Mouse (Mus musculus): ENCODE results near the gene Spop. TPM values are rescaled to one million over a fixed set of nuclear protein-coding genes. Genes with fewer than 3 reads are reported as not detected.
"Not testable (repeated sequence)": the region's sequence is repeated elsewhere in the genome, so short reads cannot be mapped to it uniquely, and the experiment has no call there.

Gene Spop
- polyA plus RNA-seq, 1 experiment from 2014 or later = 169 TPM

GRCm38 (mm10) chr11:95480662-95481061, 66.8 kb downstream of the Spop start:
- Histone ChIP-seq H3K27ac (no peak overlapping the region), H3K4me1 (no peaks in the 10 kb centered on the region), H3K4me3 (no peak overlapping the region), H3K9me3 (no peaks in the 10 kb centered on the region), H3K27me3 (no peaks in the 10 kb centered on the region), H3K36me3 (peaks cover 43% of the 10 kb centered on the region), H3K4me2 (replicated peaks) (no peak overlapping the region), H3K9ac (no peak overlapping the region)
- 91% methylated on average over 4 of the region's 4 CpGs for WGBS
- no peak for ATAC-seq (ENCODE audit: insufficient number of reproducible peaks, insufficient read depth, low FRiP score, low TSS enrichment)

- no peak for ATAC-seq (ENCODE audit: insufficient number of reproducible peaks, insufficient read depth, low FRiP score, low TSS enrichment)
- Histone ChIP-seq H3K9me3 (no peaks in the 10 kb centered on the region), H3K4me3 (no peak overlapping the region), H3K9ac (no peak overlapping the region), H3K4me2 (replicated peaks) (no peak overlapping the region), H3K27me3 (no peaks in the 10 kb centered on the region), H3K27ac (no peak overlapping the region), H3K36me3 (peaks cover 63% of the 10 kb centered on the region), H3K4me1 (no peaks in the 10 kb centered on the region)
- WGBS = 97% methylated on average over 18 of the region's 18 CpGs
Observed at GRCm38 (mm10) chr11:95485634-95486033, 71.8 kb downstream of the Spop start.

GRCm38 (mm10) chr11:95487237-95487636, 73.4 kb downstream of the Spop start:
- Histone ChIP-seq H3K9ac (no peak overlapping the region), H3K9me3 (no peaks in the 10 kb centered on the region), H3K4me1 (no peaks in the 10 kb centered on the region), H3K4me3 (no peak overlapping the region), H3K27ac (no peak overlapping the region), H3K27me3 (no peaks in the 10 kb centered on the region), H3K4me2 (replicated peaks) (no peak overlapping the region), H3K36me3 (peaks cover 74% of the 10 kb centered on the region)
- 95% methylated on average over 2 of the region's 2 CpGs for WGBS
- no peak for ATAC-seq (ENCODE audit: insufficient number of reproducible peaks, insufficient read depth, low FRiP score, low TSS enrichment)

- no peaks in the 10 kb centered on the region for H3K9me3 ChIP-seq
- H3K4me1 ChIP-seq = no peaks in the 10 kb centered on the region
- no peak overlapping the region for H3K27ac ChIP-seq
- no peak overlapping the region for H3K4me2 ChIP-seq (replicated peaks)
- H3K27me3 ChIP-seq = no peaks in the 10 kb centered on the region
- no peak overlapping the region for H3K9ac ChIP-seq
- H3K4me3 ChIP-seq = no peak overlapping the region
- peaks cover 63% of the 10 kb centered on the region for H3K36me3 ChIP-seq
- ATAC-seq (ENCODE audit: insufficient number of reproducible peaks, insufficient read depth, low FRiP score, low TSS enrichment) = no peak
- 64% methylated on average over 14 of the region's 14 CpGs for WGBS
Observed at GRCm38 (mm10) chr11:95490104-95490503, 76.2 kb downstream of the Spop start.

- Histone ChIP-seq H3K4me3 (no peak overlapping the region), H3K4me1 (no peaks in the 10 kb centered on the region), H3K36me3 (peaks cover 50% of the 10 kb centered on the region), H3K27ac (no peak overlapping the region), H3K9me3 (no peaks in the 10 kb centered on the region), H3K27me3 (no peaks in the 10 kb centered on the region), H3K4me2 (replicated peaks) (no peak overlapping the region), H3K9ac (no peak overlapping the region)
- 65% methylated on average over 4 of the region's 4 CpGs for whole genome bisulfite sequencing
- no peak for ATAC-seq (ENCODE audit: insufficient number of reproducible peaks, insufficient read depth, low FRiP score, low TSS enrichment)
Observed at GRCm38 (mm10) chr11:95492256-95492655, 78.4 kb downstream of the Spop start.

GRCm38 (mm10) chr11:95493010-95493409, 79.1 kb downstream of the Spop start:
- no peak for ATAC-seq (ENCODE audit: insufficient number of reproducible peaks, insufficient read depth, low FRiP score, low TSS enrichment)
- no peaks in the 10 kb centered on the region for H3K4me1 ChIP-seq
- H3K27me3 ChIP-seq = no peaks in the 10 kb centered on the region
- WGBS = 88% methylated on average over 4 of the region's 4 CpGs
- no peak overlapping the region for H3K9ac ChIP-seq
- no peak overlapping the region for H3K27ac ChIP-seq
- H3K36me3 ChIP-seq = peaks cover 47% of the 10 kb centered on the region
- H3K4me3 ChIP-seq = no peak overlapping the region
- H3K9me3 ChIP-seq = no peaks in the 10 kb centered on the region
- H3K4me2 ChIP-seq (replicated peaks) = no peak overlapping the region

GRCm38 (mm10) chr11:95493950-95494349, 80.1 kb downstream of the Spop start:
- no peaks in the 10 kb centered on the region for H3K27me3 ChIP-seq
- no peak overlapping the region for H3K4me3 ChIP-seq
- no peak for ATAC-seq (ENCODE audit: insufficient number of reproducible peaks, insufficient read depth, low FRiP score, low TSS enrichment)
- no peak overlapping the region for H3K9ac ChIP-seq
- peaks cover 41% of the 10 kb centered on the region for H3K36me3 ChIP-seq
- no peak overlapping the region for H3K4me2 ChIP-seq (replicated peaks)
- no peak overlapping the region; the same call in 1 of the 2 replicates for H3K27ac ChIP-seq
- no peaks in the 10 kb centered on the region for H3K9me3 ChIP-seq
- WGBS = 82% methylated on average over 9 of the region's 9 CpGs
- no peaks in the 10 kb centered on the region for H3K4me1 ChIP-seq

- peaks cover 41% of the 10 kb centered on the region for H3K36me3 ChIP-seq
- WGBS = 65% methylated on average over 3 of the region's 3 CpGs
Observed at GRCm38 (mm10) chr11:95494374-95494773, 80.5 kb downstream of the Spop start.

GRCm38 (mm10) chr11:95495883-95496282, 82.0 kb downstream of the Spop start:
- Histone ChIP-seq H3K4me2 (replicated peaks) (no peak overlapping the region), H3K4me1 (no peaks in the 10 kb centered on the region), H3K36me3 (peaks cover 32% of the 10 kb centered on the region), H3K27ac (no peak overlapping the region), H3K9ac (no peak overlapping the region), H3K4me3 (no peak overlapping the region), H3K9me3 (no peaks in the 10 kb centered on the region), H3K27me3 (no peaks in the 10 kb centered on the region)
- ATAC-seq (ENCODE audit: insufficient number of reproducible peaks, insufficient read depth, low FRiP score, low TSS enrichment) = no peak
- 84% methylated on average over 9 of the region's 9 CpGs for WGBS

More at GRCm38 (mm10) chr11:95494374-95494773, 80.5 kb downstream of the Spop start:
- H3K9ac ChIP-seq = no peak overlapping the region
- H3K27ac ChIP-seq = no peak overlapping the region; the same call in 1 of the 2 replicates
- H3K4me2 ChIP-seq (replicated peaks) = no peak overlapping the region
- H3K4me3 ChIP-seq = no peak overlapping the region
- no peaks in the 10 kb centered on the region for H3K9me3 ChIP-seq
- no peak for ATAC-seq (ENCODE audit: insufficient number of reproducible peaks, insufficient read depth, low FRiP score, low TSS enrichment)
- H3K4me1 ChIP-seq = no peaks in the 10 kb centered on the region
- H3K27me3 ChIP-seq = no peaks in the 10 kb centered on the region

GRCm38 (mm10) chr11:95497921-95498320, 84.0 kb downstream of the Spop start:
- no peak overlapping the region for H3K4me3 ChIP-seq
- 86% methylated on average over 5 of the region's 5 CpGs for WGBS
- no peak for ATAC-seq (ENCODE audit: insufficient number of reproducible peaks, insufficient read depth, low FRiP score, low TSS enrichment)
- H3K9ac ChIP-seq = no peak overlapping the region
- H3K9me3 ChIP-seq = no peaks in the 10 kb centered on the region
- H3K27ac ChIP-seq = no peak overlapping the region
- peaks cover 20% of the 10 kb centered on the region for H3K36me3 ChIP-seq
- H3K4me2 ChIP-seq (replicated peaks) = no peak overlapping the region
- H3K27me3 ChIP-seq = no peaks in the 10 kb centered on the region
- H3K4me1 ChIP-seq = no peaks in the 10 kb centered on the region

- WGBS = 59% methylated on average over 4 of the region's 4 CpGs
Observed at GRCm38 (mm10) chr11:95500412-95500811, 86.5 kb downstream of the Spop start.

GRCm38 (mm10) chr11:95500836-95501235, 87.0 kb downstream of the Spop start:
- H3K27ac ChIP-seq = no peak overlapping the region
- no peak for ATAC-seq (ENCODE audit: insufficient number of reproducible peaks, insufficient read depth, low FRiP score, low TSS enrichment)
- no peaks in the 10 kb centered on the region for H3K9me3 ChIP-seq
- H3K4me2 ChIP-seq (replicated peaks) = no peak overlapping the region
- H3K4me1 ChIP-seq = peaks cover 8% of the 10 kb centered on the region; the same call in 1 of the 2 replicates
- peaks cover 7% of the 10 kb centered on the region for H3K36me3 ChIP-seq
- 47% methylated on average over 3 of the region's 3 CpGs for WGBS
- H3K9ac ChIP-seq = no peak overlapping the region
- no peak overlapping the region for H3K4me3 ChIP-seq
- no peaks in the 10 kb centered on the region for H3K27me3 ChIP-seq

More at GRCm38 (mm10) chr11:95500412-95500811, 86.5 kb downstream of the Spop start:
- H3K4me1 ChIP-seq = peaks cover 8% of the 10 kb centered on the region; the same call in 1 of the 2 replicates
- ATAC-seq (ENCODE audit: insufficient number of reproducible peaks, insufficient read depth, low FRiP score, low TSS enrichment) = no peak
- no peak overlapping the region for H3K9ac ChIP-seq
- peaks cover 10% of the 10 kb centered on the region for H3K36me3 ChIP-seq
- H3K4me3 ChIP-seq = no peak overlapping the region
- no peak overlapping the region for H3K4me2 ChIP-seq (replicated peaks)
- H3K27ac ChIP-seq = no peak overlapping the region
- H3K9me3 ChIP-seq = no peaks in the 10 kb centered on the region
- H3K27me3 ChIP-seq = no peaks in the 10 kb centered on the region

GRCm38 (mm10) chr11:95501826-95502225, 87.9 kb downstream of the Spop start:
- not testable (repeated sequence) for H3K9me3 ChIP-seq; H3K4me1 ChIP-seq; H3K9ac ChIP-seq; H3K4me3 ChIP-seq; H3K27ac ChIP-seq; H3K27me3 ChIP-seq; H3K36me3 ChIP-seq; H3K4me2 ChIP-seq (replicated peaks); ATAC-seq (ENCODE audit: insufficient number of reproducible peaks, insufficient read depth, low FRiP score, low TSS enrichment)
- 85% methylated on average over 8 of the region's 8 CpGs for WGBS
